In genomic region chr7:107560675-107561074, GRCm38 (mm10) we compare ENCODE assay signal across 30 mouse cellular contexts. TPM values are rescaled to one million over a fixed set of nuclear protein-coding genes. Genes with fewer than 3 reads are reported as not detected.
A peak's percentile ranks its signal among the peaks of the same experiment; 100 is the strongest.
DNase-seq lines count a peak whose midpoint lies in the region; ATAC-seq and TF ChIP-seq lines count a peak whose summit lies in the region.
"Had no signal": no experiment of that assay in that cellular context is flagged by ENCODE, and none has a peak within 500 bp of the region (broad histone marks: within the 10 kb centered on the region; RNA-seq: fewer than 3 reads in every experiment).

No protein-coding gene starts in this region.

- no peaks in the 10 kb centered on the region for H3K79me2 ChIP-seq in liver, adult 2 months (ENCODE audit: control insufficient read depth, insufficient read depth, low read length)

- no peaks in the 10 kb centered on the region for H3K27me3 ChIP-seq in forebrain, postnatal 0 days (ENCODE audit: insufficient read depth, low read length)
- no peaks in the 10 kb centered on the region for H3K27me3 ChIP-seq in forebrain, embryonic 11.5 days (ENCODE audit: control insufficient read depth, insufficient read depth, low read length)
- no peaks in the 10 kb centered on the region for H3K27me3 ChIP-seq in liver, adult 2 months (ENCODE audit: control insufficient read depth, insufficient read depth, low read length)
- H3K27me3 ChIP-seq in liver, embryonic 12.5 days (replicated peaks), result no peaks in the 10 kb centered on the region
- H3K27me3 ChIP-seq: embryonic facial prominence, embryonic 12.5 days; forebrain, embryonic 15.5 days; hindbrain, embryonic 13.5 days; midbrain, embryonic 13.5 days; neural tube, embryonic 13.5 days had no signal

- no peaks in the 10 kb centered on the region for H3K36me3 ChIP-seq in forebrain, postnatal 0 days (ENCODE audit: insufficient read depth)
- no peaks in the 10 kb centered on the region for H3K36me3 ChIP-seq in forebrain, embryonic 11.5 days (ENCODE audit: control insufficient read depth, insufficient read depth, low read length)
- H3K36me3 ChIP-seq in liver, adult 2 months (ENCODE audit: control insufficient read depth, insufficient read depth, low read length), result no peaks in the 10 kb centered on the region
- H3K36me3 ChIP-seq in liver, embryonic 12.5 days, result no peaks in the 10 kb centered on the region
- H3K36me3 ChIP-seq: embryonic facial prominence, embryonic 12.5 days; forebrain, embryonic 15.5 days; hindbrain, embryonic 13.5 days; midbrain, embryonic 13.5 days; neural tube, embryonic 13.5 days had no signal

- WGBS in forebrain, postnatal 0 days, result 63% methylated on average over 2 of the region's 2 CpGs
- 86% methylated on average over 2 of the region's 2 CpGs for WGBS in forebrain, embryonic 11.5 days
- 45% methylated on average over 2 of the region's 2 CpGs for WGBS in liver, adult 2 months
- 67% methylated on average over 2 of the region's 2 CpGs for WGBS in liver, embryonic 12.5 days (ENCODE audit: insufficient replicate concordance)

- TF ChIP-seq CTCF in forebrain, postnatal 0 days (IDR thresholded peaks at IDR 0.05; ENCODE audit: low read depth), result no peak
- no peak for TF ChIP-seq CTCF in liver, adult 2 months (IDR thresholded peaks at IDR 0.05; ENCODE audit: low read depth, low read length)
- no peak for TF ChIP-seq CTCF in brain, embryonic 14.5 days (IDR thresholded peaks at IDR 0.05; ENCODE audit: borderline replicate concordance, extremely low read depth, insufficient read depth, insufficient read length)

- no peak overlapping the region for H3K4me3 ChIP-seq in forebrain, postnatal 0 days (ENCODE audit: low read depth, low read length)
- no peak overlapping the region for H3K4me3 ChIP-seq in forebrain, embryonic 11.5 days (ENCODE audit: low read depth, low read length)
- no peak overlapping the region for H3K4me3 ChIP-seq in liver, adult 2 months (ENCODE audit: insufficient read depth, low read depth, low read length)
- no peak overlapping the region for H3K4me3 ChIP-seq in liver, embryonic 12.5 days
- H3K4me3 ChIP-seq: embryonic facial prominence, embryonic 12.5 days; forebrain, embryonic 15.5 days; hindbrain, embryonic 13.5 days; midbrain, embryonic 13.5 days; neural tube, embryonic 13.5 days had no signal

- no peak overlapping the region for H3K9ac ChIP-seq in forebrain, postnatal 0 days
- no peak overlapping the region for H3K9ac ChIP-seq in forebrain, embryonic 11.5 days (ENCODE audit: low read length)
- H3K9ac ChIP-seq in liver, adult 2 months (ENCODE audit: low read depth, low read length), result no peak overlapping the region
- H3K9ac ChIP-seq in liver, embryonic 12.5 days, result no peak overlapping the region
- H3K9ac ChIP-seq: embryonic facial prominence, embryonic 12.5 days; forebrain, embryonic 15.5 days; hindbrain, embryonic 13.5 days; midbrain, embryonic 13.5 days; neural tube, embryonic 13.5 days had no signal

- no peaks in the 10 kb centered on the region for H3K9me3 ChIP-seq in forebrain, postnatal 0 days (ENCODE audit: low read length)
- H3K9me3 ChIP-seq in forebrain, embryonic 11.5 days (ENCODE audit: control insufficient read depth, low read length), result no peaks in the 10 kb centered on the region
- H3K9me3 ChIP-seq in liver, embryonic 12.5 days (replicated peaks), result no peaks in the 10 kb centered on the region
- H3K9me3 ChIP-seq: embryonic facial prominence, embryonic 12.5 days; forebrain, embryonic 15.5 days; hindbrain, embryonic 13.5 days; midbrain, embryonic 13.5 days; neural tube, embryonic 13.5 days had no signal

- no peaks in the 10 kb centered on the region for H3K4me1 ChIP-seq in forebrain, postnatal 0 days (ENCODE audit: insufficient read depth)
- no peaks in the 10 kb centered on the region for H3K4me1 ChIP-seq in forebrain, embryonic 11.5 days (replicated peaks; ENCODE audit: control insufficient read depth, insufficient read depth, low read length)
- H3K4me1 ChIP-seq in liver, adult 2 months (ENCODE audit: control insufficient read depth, insufficient read depth, low read length), result no peaks in the 10 kb centered on the region
- no peaks in the 10 kb centered on the region for H3K4me1 ChIP-seq in liver, embryonic 12.5 days
- H3K4me1 ChIP-seq: embryonic facial prominence, embryonic 12.5 days; forebrain, embryonic 15.5 days; hindbrain, embryonic 13.5 days; midbrain, embryonic 13.5 days had no signal

- TF ChIP-seq POLR2A in liver, adult 2 months (IDR thresholded peaks at IDR 0.05; ENCODE audit: extremely low read depth, insufficient read depth, low read length), result no peak
- no peak for TF ChIP-seq POLR2A in brain, embryonic 14.5 days (IDR thresholded peaks at IDR 0.05; ENCODE audit: borderline replicate concordance, extremely low read depth, insufficient read depth, insufficient read length, poor library complexity, severe bottlenecking)

- H3K27ac ChIP-seq in forebrain, postnatal 0 days (ENCODE audit: low read depth, low read length), result no peak overlapping the region
- H3K27ac ChIP-seq in forebrain, embryonic 11.5 days (ENCODE audit: low read depth, low read length), result no peak overlapping the region
- H3K27ac ChIP-seq in liver, adult 2 months (replicated peaks; ENCODE audit: insufficient read depth, low read depth, low read length), result no peak overlapping the region
- H3K27ac ChIP-seq in liver, embryonic 12.5 days, result no peak overlapping the region
- H3K27ac ChIP-seq: embryonic facial prominence, embryonic 12.5 days; forebrain, embryonic 15.5 days; hindbrain, embryonic 13.5 days; macrophage; midbrain, embryonic 13.5 days; neural tube, embryonic 13.5 days had no signal

- H3K4me2 ChIP-seq in forebrain, postnatal 0 days (ENCODE audit: low read depth), result no peak overlapping the region
- H3K4me2 ChIP-seq in forebrain, embryonic 11.5 days (ENCODE audit: low read depth, low read length, severe bottlenecking), result no peak overlapping the region
- no peak overlapping the region for H3K4me2 ChIP-seq in liver, embryonic 12.5 days
- H3K4me2 ChIP-seq: embryonic facial prominence, embryonic 12.5 days; forebrain, embryonic 15.5 days; heart, embryonic 11.5 days; hindbrain, embryonic 13.5 days; midbrain, embryonic 13.5 days; neural tube, embryonic 13.5 days had no signal

- peak; percentile 8 for DNase-seq in forebrain, postnatal 0 days
- DNase-seq in forebrain, embryonic 11.5 days (ENCODE audit: low spot score), result no peak
- peak; percentile 90 for DNase-seq in liver, adult 2 months (ENCODE audit: extremely low read depth, low read depth, low spot score)
- DNase-seq in MN1 (ENCODE audit: low spot score), result peak; percentile 33
- DNase-seq in brain, embryonic 14.5 days (ENCODE audit: low read depth), result peak; percentile 11
- DNase-seq in cerebellum, postnatal 36 days, result no peak
- DNase-seq: adrenal gland, postnatal 25 days; cerebellum, adult 8-10 months; embryo, embryonic 11 days; gastrocnemius, postnatal 10 days; heart, postnatal 36 days; kidney, adult 9 months; kidney, postnatal 10 days; layer of hippocampus, postnatal 36 days; left cerebral cortex, postnatal 4 days; liver; right cerebral cortex, postnatal 4 days; thymus, adult 2 months; thymus, postnatal 36 days had no signal

- no peak for ATAC-seq in forebrain, postnatal 0 days
- no peak for ATAC-seq in forebrain, embryonic 11.5 days (replicated peaks; ENCODE audit: low FRiP score)
- ATAC-seq in liver, embryonic 12.5 days, result no peak
- ATAC-seq: CD4-positive, CD25-positive, alpha-beta regulatory T cell, adult 4 months; forebrain, embryonic 15.5 days; intestine, embryonic 16.5 days; midbrain, embryonic 13.5 days had no signal

RNA-seq across cellular contexts. Expression of gene Olfml1, which starts 6.6 kb away (rescaled TPM):
- total RNA-seq in forebrain, postnatal 0 days (2014; rRNA removed), result 2.0 and 3.1 TPM in 2 replicates
- 5.6 and 6.3 TPM in 2 replicates for polyA plus RNA-seq in forebrain, postnatal 0 days (2015; fragmentation: Nextera tagmentation; extraction: Ambion mirVana)
- polyA plus RNA-seq in forebrain, embryonic 11.5 days (2014; fragmentation: Nextera tagmentation; extraction: Ambion mirVana), result 5.6 and 6.9 TPM in 2 replicates
- 9.6 and 13.5 TPM in 2 replicates for total RNA-seq in liver, adult 2 months (2014; rRNA removed)
- polyA plus RNA-seq in liver, adult 2 months (2012; rRNA removed), result 5.4 and 8.9 TPM in 2 replicates
- 2.8 and 3.7 TPM in 2 replicates for polyA plus RNA-seq in liver, embryonic 12.5 days (2016; fragmentation: Nextera tagmentation; extraction: Ambion mirVana)
- 2.0 and 2.3 TPM in 2 replicates for polyA plus RNA-seq in brain, embryonic 14.5 days (2012; rRNA removed)
- total RNA-seq: megakaryocyte-erythroid progenitor cell, adult 5-6 weeks had no signal
- polyA plus RNA-seq: macrophage had no signal

RNA-seq across cellular contexts. Expression of gene Ppfibp2, which starts 34.3 kb away (rescaled TPM):
- total RNA-seq in forebrain, postnatal 0 days (2014; rRNA removed), result 2.8 and 3.1 TPM in 2 replicates
- polyA plus RNA-seq in forebrain, postnatal 0 days (2015; fragmentation: Nextera tagmentation; extraction: Ambion mirVana), result 1.2 TPM in 2 replicates
- polyA plus RNA-seq in forebrain, embryonic 11.5 days (2014; fragmentation: Nextera tagmentation; extraction: Ambion mirVana), result 3.2 and 4.2 TPM in 2 replicates
- 20.9 and 24.8 TPM in 2 replicates for total RNA-seq in liver, adult 2 months (2014; rRNA removed)
- 9.6 and 9.9 TPM in 2 replicates for polyA plus RNA-seq in liver, adult 2 months (2012; rRNA removed)
- 3.9 and 4.0 TPM in 2 replicates for polyA plus RNA-seq in liver, embryonic 12.5 days (2016; fragmentation: Nextera tagmentation; extraction: Ambion mirVana)
- polyA plus RNA-seq in brain, embryonic 14.5 days (2012; rRNA removed), result 2.2 and 3.4 TPM in 2 replicates

Comparison
In these comparisons a context has a peak if more than half of its experiments do, and no peak if none do; other contexts are left out.
1. DNase-seq: peak in forebrain, postnatal 0 days (single experiment), liver, adult 2 months (single experiment), MN1 (single experiment) and brain, embryonic 14.5 days (single experiment); none in forebrain, embryonic 11.5 days (single experiment) and cerebellum, postnatal 36 days (0 of 2).